Mouse (Mus musculus) stomach, embryonic 16.5 days (tissue): Measurements from ENCODE around the gene Bace1. TPM values are rescaled to one million over a fixed set of nuclear protein-coding genes. Genes with fewer than 3 reads are reported as not detected.
A peak's percentile ranks its signal among the peaks of the same experiment; 100 is the strongest.

ENCODE experiments used
- ATAC-seq: fragments of 200-750 bp; cut with Nextera tagmentation; 2 replicates; pipeline ENCODE4 v1.8.0; 2017; ENCODE audit warnings: moderate number of reproducible peaks, moderate TSS enrichment; ENCODE audit not compliant: insufficient read depth, low FRiP score
- H3K27ac ChIP-seq: fragments of 300-500 bp; sonication (generic); 2 replicates; pipeline ENCODE4 v1.5.1; 2014; ENCODE audit warnings: low read length
- H3K27me3 ChIP-seq: fragments of 300-500 bp; sonication (generic); 2 replicates; pipeline ENCODE4 v1.6.1; 2014; ENCODE audit warnings: low read length, control low read depth, mixed read lengths; ENCODE audit not compliant: control insufficient read depth, insufficient read depth
- H3K36me3 ChIP-seq: fragments of 300-500 bp; sonication (generic); 2 replicates; pipeline ENCODE4 v1.6.1; 2014; ENCODE audit warnings: low read length; ENCODE audit not compliant: control insufficient read depth, insufficient read depth
- H3K4me1 ChIP-seq: fragments of 300-500 bp; sonication (generic); 2 replicates; pipeline ENCODE4 v1.6.1; 2014; ENCODE audit warnings: low read length, control low read depth, mixed read lengths; ENCODE audit not compliant: control insufficient read depth, insufficient read depth
- H3K4me2 ChIP-seq: fragments of 300-500 bp; sonication (generic); 2 replicates; pipeline ENCODE4 v1.6.1; 2014; ENCODE audit warnings: low read depth, low read length, mixed read lengths
- H3K4me3 ChIP-seq: fragments of 300-500 bp; sonication (generic); replicated peaks from 2 replicates; pipeline ENCODE4 v1.5.1; 2014; ENCODE audit warnings: mild to moderate bottlenecking, low read length
- H3K9ac ChIP-seq: fragments of 300-500 bp; sonication (generic); 2 replicates; pipeline ENCODE4 v1.6.1; 2014; ENCODE audit warnings: low read length
- H3K9me3 ChIP-seq: fragments of 300-500 bp; sonication (generic); replicated peaks from 2 replicates; pipeline ENCODE4 v1.6.1; 2016; ENCODE audit warnings: low read length, control low read depth; ENCODE audit not compliant: control insufficient read depth
- WGBS: fragments of 180-500 bp; shearing (Covaris S2); extraction: QIAGEN DNeasy Blood & Tissue Kit; methylation state at CpG from one replicate; pipeline ENCODE4 v1.1.7; 2014; 5-methylcytosine and 5-hydroxymethylcytosine counted together
- polyA plus RNA-seq: library from polyadenylated mRNA; unstranded; fragments of >200 nt; fragmentation: Nextera tagmentation; extraction: Ambion mirVana; gene quantifications from 2 replicates; pipeline ENCODE4 v1.2.1, GENCODE M21; 2015

Bace1 gene
- polyA plus RNA-seq, 1 experiment from 2014 or later: 23.2 TPM

GRCm38 (mm10) chr9:45803070-45803774, 35.2 kb upstream of the Bace1 start:
- Histone ChIP-seq H3K4me2 (no peak overlapping the region), H3K9ac (no peak overlapping the region), H3K4me3 (no peak overlapping the region), H3K36me3 (peaks cover 3% of the 10 kb centered on the region; the same call in 1 of the 2 replicates), H3K4me1 (no peaks in the 10 kb centered on the region), H3K27ac (no peak overlapping the region), H3K9me3 (no peaks in the 10 kb centered on the region), H3K27me3 (no peaks in the 10 kb centered on the region)
- no peak for ATAC-seq
- WGBS: 90% methylated on average over 21 of the region's 21 CpGs

- no peak overlapping the region for H3K4me3 ChIP-seq
- ATAC-seq: no peak
Measured at GRCm38 (mm10) chr9:45806847-45807246, 31.5 kb upstream of the Bace1 start.

DNA sequence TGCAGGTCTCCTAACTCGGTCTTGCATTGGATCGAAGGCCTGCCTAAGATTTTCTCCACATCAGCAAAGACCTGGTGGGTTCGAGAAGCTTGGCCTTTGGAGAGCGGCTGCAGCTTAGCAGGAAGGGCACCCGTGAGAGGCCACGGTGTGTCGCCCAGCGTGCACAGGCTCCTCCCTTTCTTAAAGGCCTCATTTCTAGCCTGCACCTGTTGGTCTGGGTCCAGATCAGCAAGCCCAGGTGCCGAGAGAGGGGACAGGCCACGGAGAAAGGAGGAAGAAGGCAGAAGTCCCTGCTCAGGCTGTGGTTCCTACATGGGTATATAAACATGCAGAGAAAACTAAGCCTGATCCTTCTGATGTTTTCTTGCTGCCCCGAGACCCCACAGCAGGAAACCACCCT, 31.0 kb upstream of the Bace1 start:
- WGBS: 82% methylated on average over 11 of the region's 11 CpGs
- H3K4me2 ChIP-seq: no peak overlapping the region
- no peak overlapping the region for H3K27ac ChIP-seq
- no peak for ATAC-seq
- H3K9ac ChIP-seq: no peak overlapping the region
- H3K9me3 ChIP-seq: no peaks in the 10 kb centered on the region
- peaks cover 3% of the 10 kb centered on the region; the same call in 1 of the 2 replicates for H3K36me3 ChIP-seq
- H3K4me3 ChIP-seq: no peak overlapping the region
- no peaks in the 10 kb centered on the region for H3K27me3 ChIP-seq
- no peaks in the 10 kb centered on the region for H3K4me1 ChIP-seq

More at GRCm38 (mm10) chr9:45806847-45807246, 31.5 kb upstream of the Bace1 start:
- H3K36me3 ChIP-seq: peaks cover 3% of the 10 kb centered on the region; the same call in 1 of the 2 replicates
- H3K4me1 ChIP-seq: no peaks in the 10 kb centered on the region
- H3K9me3 ChIP-seq: no peaks in the 10 kb centered on the region
- no peak overlapping the region for H3K27ac ChIP-seq
- H3K9ac ChIP-seq: no peak overlapping the region
- no peak overlapping the region for H3K4me2 ChIP-seq
- 95% methylated on average over 11 of the region's 11 CpGs for WGBS
- no peaks in the 10 kb centered on the region for H3K27me3 ChIP-seq

DNA sequence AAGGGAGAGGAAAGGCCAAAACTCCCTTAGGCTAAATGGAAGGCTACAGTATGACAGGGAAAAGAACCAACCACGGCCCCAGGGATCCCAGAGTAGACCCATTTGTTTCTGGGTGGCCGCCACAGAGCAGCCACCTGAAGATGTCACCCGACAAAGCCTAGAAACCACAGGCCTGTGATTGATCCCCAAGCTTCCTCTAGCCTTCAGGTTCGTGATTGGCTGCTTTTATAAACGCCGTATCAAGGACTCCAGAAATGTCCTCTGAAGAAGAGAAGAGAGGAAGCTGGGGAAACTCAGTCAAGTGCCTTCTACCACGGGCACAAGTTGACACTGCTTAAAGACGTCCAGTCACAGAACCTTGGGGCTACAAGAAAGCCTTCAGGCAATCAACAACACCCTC, 30.6 kb upstream of the Bace1 start:
- H3K4me1 ChIP-seq: no peaks in the 10 kb centered on the region
- 70% methylated on average over 8 of the region's 8 CpGs for WGBS
- no peak for ATAC-seq
- no peaks in the 10 kb centered on the region for H3K27me3 ChIP-seq
- H3K4me2 ChIP-seq: no peak overlapping the region
- no peak overlapping the region for H3K9ac ChIP-seq
- H3K36me3 ChIP-seq: peaks cover 3% of the 10 kb centered on the region; the same call in 1 of the 2 replicates
- no peaks in the 10 kb centered on the region for H3K9me3 ChIP-seq
- no peak overlapping the region for H3K4me3 ChIP-seq
- no peak overlapping the region for H3K27ac ChIP-seq

GRCm38 (mm10) chr9:45811946-45812345, 26.4 kb upstream of the Bace1 start:
- ATAC-seq: no peak
- peaks cover under 1% of the 10 kb centered on the region; the same call in 1 of the 2 replicates for H3K9me3 ChIP-seq
- H3K27ac ChIP-seq: no peak overlapping the region
- no peaks in the 10 kb centered on the region for H3K27me3 ChIP-seq
- WGBS: 48% methylated on average over 5 of the region's 5 CpGs
- no peak overlapping the region for H3K4me3 ChIP-seq
- 0 out of 2 replicates have a peak, but pooled peaks cover 5% of the 10 kb centered on the region for H3K36me3 ChIP-seq
- no peak overlapping the region for H3K9ac ChIP-seq
- H3K4me2 ChIP-seq: no peak overlapping the region
- H3K4me1 ChIP-seq: no peaks in the 10 kb centered on the region

DNA sequence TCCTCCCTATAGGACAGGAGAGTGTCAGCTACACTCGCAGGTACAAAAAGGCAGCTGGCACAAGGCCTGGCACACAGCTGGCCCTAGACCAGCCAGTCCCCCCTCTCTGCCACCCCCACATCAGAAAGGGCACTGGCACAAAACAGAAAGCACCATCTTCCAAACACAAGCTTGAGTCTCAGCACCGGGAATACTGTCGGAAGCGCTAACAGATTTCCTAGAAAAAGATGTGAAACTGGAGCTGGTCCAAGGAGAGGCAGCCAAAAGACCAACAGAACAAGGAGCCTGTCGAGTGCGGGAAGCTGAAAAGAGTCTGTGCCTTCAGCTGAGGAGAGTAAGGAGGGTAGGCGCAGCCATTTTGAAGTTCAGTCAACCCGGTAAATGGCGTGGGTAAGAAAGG, 23.3 kb upstream of the Bace1 start:
- H3K27me3 ChIP-seq: no peaks in the 10 kb centered on the region
- no peak overlapping the region for H3K4me2 ChIP-seq
- 72% methylated on average over 9 of the region's 9 CpGs for WGBS
- no peak overlapping the region for H3K27ac ChIP-seq
- H3K36me3 ChIP-seq: 0 out of 2 replicates have a peak, but pooled peaks cover 5% of the 10 kb centered on the region
- H3K9ac ChIP-seq: no peak overlapping the region
- no peak overlapping the region for H3K4me3 ChIP-seq
- H3K9me3 ChIP-seq: peaks cover 5% of the 10 kb centered on the region; the same call in 1 of the 2 replicates
- no peak for ATAC-seq
- H3K4me1 ChIP-seq: no peaks in the 10 kb centered on the region

GRCm38 (mm10) chr9:45815525-45815924, 22.9 kb upstream of the Bace1 start:
- peak; percentile 53; the same call in 1 of the 2 replicates for ATAC-seq
- WGBS: 65% methylated on average over 10 of the region's 10 CpGs
- no peak overlapping the region for H3K4me3 ChIP-seq
- no peaks in the 10 kb centered on the region for H3K4me1 ChIP-seq
- no peak overlapping the region for H3K27ac ChIP-seq
- 0 out of 2 replicates have a peak, but pooled peaks cover 5% of the 10 kb centered on the region for H3K36me3 ChIP-seq
- H3K27me3 ChIP-seq: no peaks in the 10 kb centered on the region
- no peak overlapping the region for H3K9ac ChIP-seq
- H3K9me3 ChIP-seq: peaks cover 5% of the 10 kb centered on the region; the same call in 1 of the 2 replicates
- no peak overlapping the region for H3K4me2 ChIP-seq

DNA sequence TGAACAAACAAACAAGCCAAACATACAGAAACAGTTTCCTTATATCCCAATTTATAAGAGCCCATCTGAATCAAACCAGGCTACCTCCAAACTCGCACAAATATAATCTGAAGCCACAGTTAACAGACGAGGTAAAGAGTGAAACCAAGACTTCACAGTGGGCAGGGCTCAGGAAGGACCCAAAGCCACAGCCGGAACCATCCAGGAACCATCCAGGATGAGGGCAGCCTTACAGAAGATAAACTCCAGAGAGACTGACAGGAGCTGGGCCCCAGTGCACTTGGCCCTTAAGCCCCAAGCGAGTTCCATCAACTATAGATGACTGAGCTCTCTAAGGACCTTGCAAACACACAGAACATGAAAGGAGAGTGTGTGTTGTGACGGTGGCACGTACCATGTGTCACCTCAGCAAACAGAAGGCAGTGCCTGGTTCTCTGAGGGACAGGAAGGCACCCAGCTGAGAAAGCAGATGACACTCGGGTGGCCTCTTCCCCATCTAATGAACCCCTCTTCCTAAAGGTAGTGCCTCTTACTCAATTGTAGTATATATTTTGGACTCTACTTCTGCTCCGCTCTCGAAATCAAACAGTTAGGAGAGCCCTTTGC, 19.9 kb upstream of the Bace1 start:
- 80% methylated on average over 9 of the region's 9 CpGs for WGBS
- Histone ChIP-seq H3K27me3 (no peaks in the 10 kb centered on the region), H3K4me2 (no peak overlapping the region), H3K9ac (no peak overlapping the region), H3K27ac (no peak overlapping the region), H3K9me3 (peaks cover 5% of the 10 kb centered on the region; the same call in 1 of the 2 replicates), H3K36me3 (0 out of 2 replicates have a peak, but pooled peaks cover 5% of the 10 kb centered on the region), H3K4me3 (no peak overlapping the region), H3K4me1 (no peaks in the 10 kb centered on the region)
- ATAC-seq: no peak

- peak overlapping the region; percentile 94 for H3K4me3 ChIP-seq
- peak; percentile 49 for ATAC-seq
- peaks cover 6% of the 10 kb centered on the region; the same call in 1 of the 2 replicates for H3K4me1 ChIP-seq
- H3K36me3 ChIP-seq: no peaks in the 10 kb centered on the region
- peak overlapping the region; percentile 84 for H3K9ac ChIP-seq
- peak overlapping the region; percentile 86 for H3K27ac ChIP-seq
- H3K27me3 ChIP-seq: no peaks in the 10 kb centered on the region
- 5% methylated on average over 23 of the region's 23 CpGs for WGBS
- 0 out of 2 replicates have a peak, but pooled peaks cover 6% of the 10 kb centered on the region for H3K9me3 ChIP-seq
- H3K4me2 ChIP-seq: peak overlapping the region; percentile 80
Measured at GRCm38 (mm10) chr9:45827663-45828290, 10.6 kb upstream of the Bace1 start.
